Mouse (Mus musculus): ENCODE results near the gene Smg6.
"Not testable (repeated sequence)": the region's sequence is repeated elsewhere in the genome, so short reads cannot be mapped to it uniquely, and the experiment has no call there.

Smg6 gene

DNA sequence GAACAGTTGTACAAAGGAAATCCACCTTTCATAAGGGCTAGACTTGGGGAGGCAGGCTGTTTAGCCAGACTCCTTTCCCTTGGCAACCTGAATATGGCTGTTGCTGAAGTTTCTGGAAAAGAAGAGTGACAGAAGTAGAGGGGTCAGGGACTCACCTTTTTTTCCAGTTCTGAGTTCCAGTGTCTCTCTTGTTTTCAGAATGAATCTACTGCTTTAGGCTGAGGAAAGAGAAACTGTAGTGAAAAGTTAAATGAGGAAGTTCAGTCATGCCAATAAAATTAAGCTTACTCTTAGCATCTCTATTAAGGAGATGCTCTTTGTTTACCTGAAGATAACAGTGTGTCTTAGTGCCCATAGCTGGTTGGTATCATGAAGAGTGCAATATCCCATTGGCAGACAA lies 69.2 kb downstream of the Smg6 start:
- DNase-seq (ENCODE audit: low spot score) = no peak

DNA sequence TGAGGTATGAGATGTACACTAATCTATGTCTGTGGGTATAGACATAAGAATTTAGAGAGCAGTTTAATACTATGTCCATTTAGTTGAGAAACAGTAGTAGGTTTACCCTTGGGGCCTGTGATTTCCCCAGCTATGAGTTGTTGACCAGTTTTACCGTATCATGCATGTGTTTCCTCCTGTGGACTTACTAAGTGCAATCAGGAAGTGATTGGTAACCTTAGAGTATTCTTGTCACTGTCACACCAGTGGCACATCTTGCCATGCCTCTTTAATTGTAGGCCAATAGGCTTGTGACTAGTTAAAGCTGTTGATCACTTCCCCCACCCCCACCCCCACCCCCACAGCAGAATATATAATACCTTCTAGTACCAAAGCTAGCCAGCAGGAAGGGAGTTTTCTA lies 70.9 kb downstream of the Smg6 start:
- DNase-seq (ENCODE audit: low spot score) = no peak

DNA sequence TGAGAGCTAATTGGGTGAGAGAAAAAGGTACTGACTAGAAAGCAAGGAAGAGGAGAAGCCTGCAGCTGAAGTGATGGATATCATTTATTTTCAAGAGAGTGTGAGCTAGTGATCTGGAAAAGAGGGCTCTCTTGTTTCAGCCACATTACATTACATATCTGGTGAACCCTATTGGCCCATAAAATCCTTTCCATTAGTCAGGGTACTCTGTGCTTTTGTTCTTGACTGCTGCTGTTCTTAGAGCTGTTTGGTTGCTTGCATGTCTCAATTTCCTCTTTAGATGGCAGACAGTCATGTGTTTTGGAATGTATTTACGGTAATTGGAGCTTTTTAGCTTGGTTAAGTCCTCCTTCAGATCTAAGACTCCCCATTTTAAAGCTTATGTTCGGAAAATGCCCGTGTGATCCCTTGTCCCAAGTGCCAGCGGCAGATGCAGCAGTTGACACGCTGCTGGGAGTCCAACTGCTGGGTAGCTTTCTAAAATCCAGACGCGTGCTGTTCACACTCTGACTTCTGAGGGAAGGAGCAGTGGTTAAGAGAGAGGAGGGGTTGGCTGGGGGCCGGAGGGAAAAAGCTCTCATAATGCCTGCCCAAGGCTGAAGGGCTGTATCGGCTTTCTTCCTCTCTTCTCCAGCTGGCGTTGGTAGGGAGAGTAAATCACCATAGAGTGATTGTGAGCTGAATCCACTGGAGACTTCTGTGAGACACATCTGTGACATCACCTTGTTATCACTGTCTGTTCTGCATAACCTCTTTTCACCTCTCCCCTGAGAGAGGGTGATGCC lies 75.4 kb downstream of the Smg6 start:
- DNase-seq (ENCODE audit: low spot score) = peak; percentile 18

DNA sequence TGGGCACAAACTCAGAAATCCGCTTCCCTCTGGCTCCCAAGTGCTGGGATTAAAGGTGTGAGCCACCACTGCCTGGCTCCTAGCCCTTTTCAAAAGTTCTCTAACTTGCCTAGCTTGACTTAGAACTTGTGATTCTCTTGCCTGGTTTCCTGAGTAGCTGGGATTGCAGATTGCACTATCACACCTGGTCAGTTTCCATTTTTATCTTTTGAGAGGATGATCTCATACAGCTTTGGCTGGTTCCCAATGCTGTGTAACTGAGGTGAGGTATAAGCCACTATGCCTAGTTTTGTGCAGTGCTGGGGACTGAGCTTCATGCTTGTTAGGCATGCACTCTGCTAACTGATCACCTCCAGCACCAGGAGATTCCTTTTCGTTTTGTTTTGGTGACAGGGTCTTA lies 82.6 kb downstream of the Smg6 start:
- DNase-seq (ENCODE audit: low spot score) = no peak

DNA sequence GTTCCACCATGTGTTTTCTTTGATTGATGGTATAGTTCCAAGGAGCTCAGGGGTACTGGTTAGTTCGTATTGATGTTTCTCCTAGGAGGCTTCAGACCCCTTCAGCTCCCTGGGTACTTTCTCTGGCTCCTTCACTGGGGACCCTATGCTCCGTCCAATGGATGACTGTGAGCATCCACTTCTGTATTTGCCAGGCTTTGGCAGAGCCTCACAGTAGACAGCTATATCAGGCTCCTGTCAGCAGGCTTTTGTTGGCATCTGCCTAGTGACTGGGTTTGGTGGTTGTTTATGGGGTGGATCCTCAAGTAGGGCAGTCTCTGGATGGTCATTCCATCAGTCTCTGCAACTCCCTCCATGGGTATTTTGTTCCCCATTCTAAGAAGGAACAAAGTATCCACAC lies 83.9 kb downstream of the Smg6 start:
- not testable (repeated sequence) for DNase-seq (ENCODE audit: low spot score)

DNA sequence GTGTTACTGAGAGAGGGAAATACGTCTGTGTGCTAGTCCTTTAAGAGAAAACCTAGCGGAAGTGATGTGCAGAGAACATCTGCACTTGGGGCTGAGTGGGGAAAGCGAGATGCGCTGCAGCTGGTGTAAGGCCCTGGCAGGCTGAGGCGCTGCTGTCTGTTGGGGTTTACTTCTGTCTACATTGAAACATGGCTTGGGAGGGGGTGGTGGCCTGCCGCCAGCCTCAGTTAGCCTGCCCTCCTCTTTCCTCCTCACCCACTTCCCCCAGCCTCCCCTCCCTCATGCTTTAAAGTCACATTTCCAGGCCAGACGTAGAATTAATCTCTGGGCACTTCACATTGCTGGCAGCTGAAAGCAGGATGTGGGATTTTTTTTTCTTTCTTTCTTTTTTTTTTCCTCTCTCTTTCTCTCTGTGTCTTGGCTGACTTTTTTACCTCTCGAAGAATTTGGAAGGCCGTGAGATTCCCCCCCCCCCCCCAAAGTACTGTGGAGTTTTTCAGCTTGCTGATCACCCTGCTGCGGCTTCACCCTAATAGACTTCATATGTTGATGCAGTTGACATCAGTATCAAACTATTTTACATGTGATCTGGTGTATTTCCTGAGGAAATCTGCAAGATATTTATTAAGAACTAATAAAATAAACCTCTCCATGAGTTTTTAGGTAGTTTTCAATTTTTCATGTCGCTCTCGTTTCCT lies 87.5 kb downstream of the Smg6 start:
- DNase-seq (ENCODE audit: low spot score) = peak; percentile 77

DNA sequence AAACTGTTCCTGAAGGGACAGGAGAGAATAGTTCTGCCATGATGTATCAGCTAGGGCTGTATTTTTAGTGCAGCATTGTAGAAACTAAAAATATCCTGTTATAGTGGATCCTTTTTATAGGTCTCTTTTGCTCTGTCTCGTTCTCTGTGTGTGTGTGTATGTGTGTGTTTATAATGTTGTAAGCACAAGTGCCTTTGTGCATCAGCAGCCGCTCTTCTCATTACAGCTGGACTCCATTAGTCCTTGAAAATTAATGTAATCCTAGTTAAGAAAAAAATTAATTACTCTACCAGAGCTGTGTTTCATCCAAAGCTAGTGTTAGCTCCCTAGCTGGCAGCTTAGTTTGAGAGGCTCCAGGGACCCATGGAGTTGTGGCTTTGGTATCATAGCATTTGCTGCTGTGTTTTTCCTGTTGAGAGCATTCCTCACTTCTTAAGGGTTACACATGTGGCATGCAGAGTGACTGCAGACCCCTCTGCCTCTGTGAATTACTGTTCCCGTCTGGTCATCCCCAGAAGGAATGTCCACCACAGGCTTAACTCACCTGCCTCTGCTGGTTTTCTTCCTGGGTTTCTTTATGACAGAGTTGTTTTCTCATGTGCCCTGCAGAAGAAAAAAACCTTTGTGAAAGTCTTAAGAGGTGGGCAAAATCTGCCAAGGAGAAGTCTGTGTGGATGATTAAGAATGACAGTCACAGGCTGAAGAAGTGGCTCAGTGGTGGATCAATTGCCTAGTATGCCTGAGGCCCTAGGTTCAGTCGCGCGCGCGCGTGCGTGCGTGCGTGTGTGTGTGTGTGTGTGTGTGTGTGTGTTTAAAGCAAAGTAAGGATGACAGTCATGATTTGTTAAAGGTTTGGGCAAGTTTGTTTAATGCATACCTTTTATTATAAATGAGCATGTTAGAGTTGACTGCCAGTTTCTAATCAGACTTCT lies 88.4 kb downstream of the Smg6 start:
- no peak for DNase-seq (ENCODE audit: low spot score)

DNA sequence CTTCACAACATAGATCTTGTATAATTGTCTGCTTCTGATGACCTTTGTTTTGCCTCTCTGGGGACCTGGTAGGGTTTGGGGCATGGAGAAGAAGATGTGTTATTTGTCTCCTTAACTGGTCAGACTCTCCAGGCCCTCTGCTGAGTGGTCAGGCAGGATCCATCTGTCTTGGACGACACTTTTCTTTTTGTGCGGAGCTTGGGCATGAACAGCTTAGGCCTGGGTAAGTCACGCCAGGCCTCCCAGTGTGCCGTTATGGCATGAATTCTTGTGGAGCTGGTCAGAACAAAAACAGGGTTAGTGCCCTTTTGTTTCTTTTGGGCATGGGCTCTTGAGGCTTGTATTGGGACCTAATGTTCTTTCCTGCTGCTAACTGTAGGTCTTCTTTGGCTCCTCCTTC lies 89.2 kb downstream of the Smg6 start:
- DNase-seq (ENCODE audit: low spot score) = no peak

DNA sequence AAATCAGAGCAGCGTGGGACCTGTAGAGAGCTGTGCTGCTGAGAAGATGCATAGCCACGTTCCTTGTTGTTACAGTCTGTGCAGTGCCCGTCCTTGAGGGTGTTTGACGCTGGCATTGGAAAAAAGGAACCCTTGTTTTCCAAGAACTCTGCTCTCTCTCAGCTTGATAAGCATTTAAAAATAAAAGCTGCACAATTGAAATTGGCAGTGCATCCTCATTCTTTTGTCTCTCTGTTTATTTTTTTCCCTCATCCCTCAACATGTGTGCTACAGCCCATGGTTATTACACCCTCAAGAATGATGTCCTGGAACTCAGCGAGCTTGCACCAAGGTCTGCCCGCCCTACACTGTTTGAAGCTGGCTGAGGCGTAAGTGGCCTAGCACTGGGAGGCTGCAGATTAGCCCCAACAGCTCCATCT lies 89.8 kb downstream of the Smg6 start:
- no peak for DNase-seq (ENCODE audit: low spot score)

DNA sequence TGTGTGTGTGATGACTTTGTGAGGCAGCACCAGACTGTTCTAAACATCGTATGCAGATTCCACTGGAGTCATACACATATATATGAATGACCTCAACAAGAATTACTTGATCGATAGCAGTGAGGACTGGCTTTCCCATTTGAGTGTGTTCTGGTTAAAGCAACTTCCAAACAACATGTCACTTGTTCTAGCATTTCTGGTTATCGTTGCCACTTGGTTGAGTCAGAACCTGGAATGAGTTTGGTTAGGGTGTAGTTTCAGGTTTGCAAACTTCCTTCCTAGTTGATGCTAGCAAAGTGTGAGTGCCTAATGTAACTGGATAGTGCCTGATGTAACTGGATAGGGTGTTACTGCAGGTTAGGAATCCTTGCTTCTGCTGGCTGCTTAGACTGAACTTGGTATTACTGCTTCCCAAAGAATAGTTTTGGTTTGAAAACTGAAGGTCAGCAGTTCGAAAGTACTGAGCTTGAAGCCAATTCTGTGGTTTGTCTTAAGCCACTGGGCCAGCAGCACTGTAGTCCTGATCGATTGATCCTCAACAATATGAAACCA lies 90.8 kb downstream of the Smg6 start:
- no peak for DNase-seq (ENCODE audit: low spot score)

DNA sequence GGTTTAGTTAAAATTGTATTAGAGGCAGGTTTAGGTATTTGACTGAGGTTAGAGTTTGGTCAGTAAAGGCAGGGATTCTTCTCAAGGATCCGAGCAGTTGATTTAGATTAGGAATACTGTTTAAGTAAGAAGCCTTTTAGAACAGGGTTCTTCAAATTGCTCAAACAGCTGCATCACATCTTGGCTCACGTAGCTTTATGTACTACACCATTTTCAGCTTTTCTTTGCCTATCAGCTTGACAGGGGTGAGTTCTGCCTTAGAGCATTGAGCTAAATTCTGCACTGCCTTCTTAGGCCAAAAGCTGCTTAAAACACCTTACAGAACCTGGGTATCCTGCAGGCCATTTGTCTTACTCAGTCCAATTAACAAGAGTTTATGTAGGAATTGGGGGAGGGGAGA lies 92.2 kb downstream of the Smg6 start:
- no peak for DNase-seq (ENCODE audit: low spot score)

DNA sequence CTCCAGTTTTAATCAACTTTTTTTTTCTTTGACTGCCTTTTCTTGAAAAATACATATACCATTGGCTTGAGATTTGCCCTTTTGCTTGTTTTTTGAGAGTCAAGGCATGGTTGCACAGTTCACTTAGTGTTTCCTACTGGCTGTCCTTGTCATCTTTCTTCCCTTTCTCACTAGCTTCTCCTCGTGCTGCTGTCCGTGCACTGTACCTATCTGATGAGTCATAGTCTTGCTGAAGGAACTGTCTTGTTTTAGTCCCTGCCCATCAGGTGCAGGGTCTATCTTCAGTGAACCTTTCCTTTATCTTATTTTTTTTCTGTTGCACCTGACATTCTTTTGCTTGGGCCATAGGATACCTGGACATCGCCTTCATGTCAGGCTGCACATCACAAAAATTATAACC lies 101.4 kb downstream of the Smg6 start:
- no peak for DNase-seq (ENCODE audit: low spot score)

DNA sequence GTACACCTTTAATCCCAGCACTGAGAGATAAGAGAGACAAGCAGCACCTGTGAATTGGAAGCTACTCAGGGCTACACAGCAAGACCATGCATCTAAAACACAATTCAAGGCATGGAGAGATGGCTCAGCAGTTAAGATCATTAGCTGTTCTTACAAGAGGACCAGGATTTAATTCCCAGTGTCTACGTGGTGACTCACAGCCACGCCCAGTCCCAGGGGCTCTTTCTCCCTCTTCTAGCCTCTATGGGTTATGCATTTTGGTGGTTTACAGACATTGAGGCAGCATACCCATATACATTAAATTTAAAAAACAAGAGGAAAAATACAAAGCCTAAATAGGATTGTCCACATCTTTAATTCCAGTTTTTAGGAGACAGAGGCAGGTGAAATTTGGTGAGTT lies 102.0 kb downstream of the Smg6 start:
- no peak for DNase-seq (ENCODE audit: low spot score)

DNA sequence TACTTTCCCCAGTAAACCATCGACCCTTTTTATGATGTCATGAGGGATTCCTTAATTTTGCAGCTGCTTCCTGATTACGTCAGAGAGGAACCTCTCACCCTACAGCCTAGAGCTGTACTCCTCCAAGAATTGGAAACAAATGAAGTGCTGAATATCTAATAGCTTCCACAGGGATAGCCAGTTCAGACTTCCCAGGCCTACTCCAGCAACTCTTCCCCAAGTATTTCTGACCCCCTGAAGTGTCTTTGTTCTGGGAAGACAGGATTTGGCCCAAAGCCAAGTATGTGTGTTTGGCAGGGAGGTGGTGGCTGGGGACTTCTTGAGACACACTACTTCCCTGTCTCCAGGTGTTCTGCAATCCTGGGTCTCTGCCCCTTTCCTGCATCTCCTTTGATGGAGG lies 105.6 kb downstream of the Smg6 start:
- DNase-seq (ENCODE audit: low spot score) = no peak

DNA sequence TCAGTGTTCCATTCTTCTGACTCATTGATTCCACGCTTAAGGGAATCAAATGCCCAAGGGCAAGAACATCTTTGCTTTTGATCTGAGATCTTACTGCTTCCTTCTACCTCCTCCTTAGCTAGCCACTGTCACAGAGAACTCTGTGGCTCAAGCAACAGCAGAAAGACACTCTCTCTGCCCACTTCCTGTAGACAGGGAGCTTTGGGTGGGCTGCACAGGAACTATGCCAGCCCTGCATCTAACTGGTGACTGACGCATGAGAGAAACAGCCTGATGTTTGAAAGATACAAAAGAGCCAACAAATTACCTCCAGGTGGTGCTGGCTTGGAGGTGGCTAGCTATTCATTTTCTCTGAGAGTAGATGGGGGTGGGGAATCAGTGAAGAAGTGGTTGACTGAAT lies 107.3 kb downstream of the Smg6 start:
- no peak for DNase-seq (ENCODE audit: low spot score)

DNA sequence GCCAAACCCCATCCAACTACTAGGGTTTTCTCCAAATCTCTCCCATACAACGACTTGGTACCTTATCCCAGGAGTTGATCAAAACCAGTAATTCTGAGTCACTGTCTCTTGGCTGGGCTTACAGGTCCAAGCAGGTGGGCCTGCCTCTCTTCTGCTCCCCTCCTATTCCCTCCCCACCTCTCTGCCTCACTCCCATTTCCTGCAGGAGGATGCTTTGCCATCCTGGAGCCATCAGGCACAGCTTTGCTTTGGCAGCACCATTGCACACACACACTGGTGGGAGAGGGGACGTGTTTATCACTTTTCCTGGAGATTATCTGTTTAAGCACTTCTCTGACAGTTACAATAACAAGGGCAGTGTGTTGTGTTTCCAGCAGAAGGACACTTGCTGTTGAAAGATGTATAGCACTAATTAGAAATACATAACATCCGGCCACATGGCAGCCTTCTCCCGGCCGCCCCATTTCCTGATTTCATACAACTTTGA lies 108.0 kb downstream of the Smg6 start:
- DNase-seq (ENCODE audit: low spot score) = no peak

DNA sequence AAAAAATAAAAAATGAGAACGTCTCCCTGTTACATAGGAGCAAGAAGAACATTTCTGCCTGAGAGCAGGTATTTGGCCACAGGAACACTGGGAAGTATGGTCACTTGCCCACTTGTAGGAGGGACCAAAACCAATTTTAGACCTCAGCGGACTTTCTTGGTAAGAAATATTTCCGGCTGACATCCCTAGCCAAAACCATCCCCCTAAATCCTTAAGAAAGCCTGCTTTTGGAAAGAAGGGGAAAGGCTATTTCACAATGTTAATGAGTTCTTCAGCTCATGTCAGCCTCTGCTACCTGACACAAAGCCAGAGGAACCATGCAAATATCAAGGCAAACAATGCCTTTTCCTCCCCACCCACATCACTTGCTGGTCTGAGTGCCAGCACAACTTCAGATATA lies 108.5 kb downstream of the Smg6 start:
- no peak for DNase-seq (ENCODE audit: low spot score)

DNA sequence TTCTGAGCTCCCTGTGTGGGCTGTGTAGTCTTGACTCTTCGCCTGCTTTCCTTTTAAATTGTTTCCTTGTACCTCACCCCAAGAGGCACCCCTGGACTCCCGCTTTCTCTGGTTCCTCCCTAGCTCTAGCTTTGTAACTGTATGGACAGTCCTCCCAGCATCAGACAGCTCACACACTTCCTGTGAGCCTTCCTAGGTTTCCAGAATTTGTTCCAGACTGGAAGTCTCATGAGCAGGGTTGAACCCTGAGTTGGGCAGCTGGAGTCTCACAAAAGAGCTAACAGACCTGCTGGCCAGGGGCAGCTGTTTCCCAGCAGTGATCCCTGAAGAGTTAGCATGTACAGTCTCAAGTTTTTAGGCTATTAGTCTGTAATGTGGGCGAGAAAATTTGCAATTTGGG lies 118.7 kb downstream of the Smg6 start:
- no peak for DNase-seq (ENCODE audit: low spot score)

DNA sequence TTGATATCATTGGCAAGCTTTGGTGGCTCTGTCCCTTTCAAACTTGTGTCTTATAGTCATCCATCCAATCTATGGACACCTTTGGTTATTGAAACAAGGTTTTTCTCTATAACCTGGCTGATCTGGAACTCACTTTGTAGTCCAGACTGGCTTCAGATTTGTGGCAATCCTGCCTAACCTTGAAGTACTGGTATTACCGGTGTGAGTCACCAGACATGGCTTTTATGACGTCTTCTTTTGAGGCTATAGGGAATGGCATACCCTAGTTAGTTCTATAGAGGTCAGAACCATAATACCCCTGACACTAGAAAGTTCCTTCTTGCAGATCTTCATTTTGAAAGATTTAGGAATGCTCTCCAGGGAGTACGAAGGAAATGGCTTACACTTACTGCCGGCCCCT lies 120.2 kb downstream of the Smg6 start:
- DNase-seq (ENCODE audit: low spot score) = no peak

DNA sequence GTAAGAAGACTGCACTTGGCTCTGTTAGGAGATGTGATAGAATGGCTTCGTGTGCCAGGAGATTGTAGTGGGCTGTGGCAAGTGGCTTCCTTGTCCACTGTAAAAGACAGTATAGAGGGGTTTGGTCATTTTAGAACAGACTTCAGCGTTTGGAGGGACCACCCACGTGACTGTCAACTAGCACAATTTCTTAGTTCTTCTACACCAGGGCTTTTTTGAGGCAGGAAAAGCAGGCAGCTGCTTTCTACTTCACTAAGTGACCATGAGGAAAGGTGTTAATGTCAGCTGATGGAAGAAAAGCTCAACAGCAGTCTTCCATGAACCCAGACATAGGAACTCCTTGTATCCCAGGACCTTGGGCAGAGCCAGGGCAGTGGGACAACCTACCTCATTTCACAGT lies 121.0 kb downstream of the Smg6 start:
- DNase-seq (ENCODE audit: low spot score) = no peak

DNA sequence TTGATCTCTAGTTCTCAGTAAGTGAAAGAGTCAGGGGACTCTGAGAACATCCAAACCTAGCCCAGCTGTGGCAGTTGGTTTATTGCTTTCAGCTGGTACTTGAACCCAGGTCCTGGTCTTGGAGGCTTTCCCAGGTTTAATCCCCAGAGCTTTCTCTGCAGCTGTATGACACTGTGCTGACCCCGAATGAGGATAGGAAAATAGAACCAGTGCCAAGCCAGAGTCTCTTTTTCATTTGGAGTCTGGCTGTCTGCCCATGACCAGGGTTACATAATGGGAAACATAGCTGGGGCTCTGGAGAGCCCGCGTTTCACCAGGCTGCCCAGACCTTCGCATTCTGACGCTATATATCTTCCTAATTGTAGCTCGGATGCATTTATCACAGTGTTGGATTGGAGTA lies 121.4 kb downstream of the Smg6 start:
- DNase-seq (ENCODE audit: low spot score) = peak; percentile 99

DNA sequence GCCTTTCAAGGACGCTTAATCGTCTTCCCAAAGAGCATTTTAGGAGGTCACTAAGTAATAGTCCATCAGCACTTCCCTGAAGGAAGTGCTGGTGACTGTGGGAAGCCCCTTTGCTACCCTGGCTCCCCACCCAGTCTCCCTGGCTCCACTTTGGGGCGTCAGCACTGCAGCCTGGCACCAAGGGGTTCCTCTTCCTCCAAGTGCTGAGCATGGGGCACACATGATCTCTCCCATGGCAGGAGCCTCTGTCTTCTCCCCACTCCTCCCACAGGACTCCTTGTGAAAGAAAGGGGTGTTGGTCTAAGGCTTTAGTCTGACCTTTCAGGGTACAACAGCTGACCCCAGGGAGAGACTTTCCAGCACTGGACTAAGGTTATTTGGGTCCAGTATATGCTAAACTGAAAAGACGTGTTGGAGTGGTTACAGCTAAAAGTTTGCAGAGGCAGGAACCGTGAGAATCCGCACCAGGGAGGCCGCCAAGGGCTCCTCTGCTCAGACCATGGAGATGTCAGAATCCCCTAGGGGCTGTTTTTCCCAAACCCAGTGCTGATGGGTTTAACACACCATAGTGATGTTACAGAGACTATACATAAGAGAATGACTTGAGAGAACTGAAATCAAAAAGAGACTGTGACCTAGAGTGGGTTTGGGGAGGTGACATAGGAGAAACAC lies 122.2 kb downstream of the Smg6 start:
- no peak for DNase-seq (ENCODE audit: low spot score)
